Mouse (Mus musculus): ENCODE results near the gene Tnnt3.

- no peak for TF ChIP-seq CTCF (conservative IDR thresholded peaks at IDR 0.05; ENCODE audit: low read length)
- TF ChIP-seq NANOG (IDR thresholded peaks at IDR 0.05; ENCODE audit: borderline replicate concordance, low read length), result no peak
These were observed 30.7 kb downstream of the Tnnt3 start for GRCm38 (mm10) chr7:142529350-142529749.
